Mouse (Mus musculus) kidney, adult 2 months (tissue): ENCODE measurements at regions not wholly inside any gene's neighbourhood (a gene's known extent, or its start where the extent isn't known, plus 50 kb on each side); places are given as distances from the start of the nearest gene placed in this dataset.

Experiments
- CTCF ChIP-seq: fragments of 200-500 bp; conservative IDR thresholded peaks from 2 replicates; pipeline ENCODE4 v1.5.1; 2011; ENCODE audit warnings: low read depth, mild to moderate bottlenecking, control low read depth, low read length, moderate library complexity, mixed read lengths; ENCODE audit not compliant: insufficient read depth, insufficient read length
- POLR2A ChIP-seq: fragments of 200-500 bp; IDR thresholded peaks from one replicate; pipeline ENCODE4 v1.6.1; 2011; ENCODE audit warnings: low read depth, low read length, control low read depth

DNA sequence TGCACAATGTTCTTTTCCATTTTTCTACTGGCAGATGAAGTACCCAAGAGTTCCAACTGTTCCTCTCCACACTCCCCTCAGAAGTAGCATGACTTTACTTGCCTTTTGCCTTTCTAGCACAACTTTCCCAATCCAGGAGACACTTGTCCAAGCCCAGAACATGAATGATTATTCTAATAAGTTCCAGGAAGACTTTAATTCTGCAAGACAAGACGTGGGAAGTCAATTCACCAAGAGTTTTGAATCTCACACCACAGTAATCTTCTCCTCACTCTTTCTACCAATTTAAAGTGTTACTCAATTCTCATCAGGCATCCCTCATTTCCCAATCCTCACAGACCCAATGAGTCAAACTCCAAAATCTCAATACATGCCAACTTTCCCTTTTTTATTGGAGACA, 122.4 kb downstream of the Car2 start:
- TF ChIP-seq CTCF (no peak), POLR2A (no peak)
